Mouse (Mus musculus) left cerebral cortex, adult 11 months (tissue): ENCODE measurements around the gene Ank3.

Source experiments
- DNase-seq: peaks from one replicate; pipeline ENCODE4 v3.0.0; 2022; ENCODE audit warnings: low spot score

Gene Ank3

DNA sequence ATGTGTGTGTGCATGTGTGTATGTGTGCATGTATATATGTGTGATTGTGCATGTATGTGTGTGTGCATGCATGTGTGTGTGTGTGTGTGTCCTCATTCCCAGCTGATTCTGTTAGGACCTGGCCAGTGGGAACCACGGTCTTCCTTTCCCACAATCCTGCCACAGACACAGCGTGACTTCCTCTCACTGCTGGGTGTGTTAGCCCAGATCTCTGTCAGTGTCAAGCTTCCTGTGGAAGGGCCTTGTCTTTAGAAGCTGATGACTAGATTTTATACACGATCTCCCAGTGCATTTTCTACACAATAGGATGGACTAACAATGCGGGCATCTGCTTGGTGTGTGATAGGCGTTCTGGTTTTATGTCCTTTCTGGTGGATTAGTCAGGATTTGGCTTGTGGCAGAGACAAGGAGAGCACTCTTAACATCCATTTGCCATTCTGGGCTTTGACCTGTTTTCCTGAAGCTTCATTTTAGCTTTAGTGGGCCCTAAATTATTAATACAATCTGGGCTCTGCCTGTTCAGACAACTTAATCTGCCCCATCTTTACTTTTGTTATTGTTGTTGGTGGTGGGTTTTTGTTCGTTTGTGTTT lies 322.4 kb downstream of the Ank3 start:
- DNase-seq, result no peak

GRCm38 (mm10) chr10:69724159-69724558 lies 325.6 kb downstream of the Ank3 start:
- DNase-seq, result no peak

GRCm38 (mm10) chr10:69725078-69725477 lies 326.5 kb downstream of the Ank3 start:
- DNase-seq, result no peak

- no peak for DNase-seq
Observed at GRCm38 (mm10) chr10:69726265-69726664, 327.7 kb downstream of the Ank3 start.

DNA sequence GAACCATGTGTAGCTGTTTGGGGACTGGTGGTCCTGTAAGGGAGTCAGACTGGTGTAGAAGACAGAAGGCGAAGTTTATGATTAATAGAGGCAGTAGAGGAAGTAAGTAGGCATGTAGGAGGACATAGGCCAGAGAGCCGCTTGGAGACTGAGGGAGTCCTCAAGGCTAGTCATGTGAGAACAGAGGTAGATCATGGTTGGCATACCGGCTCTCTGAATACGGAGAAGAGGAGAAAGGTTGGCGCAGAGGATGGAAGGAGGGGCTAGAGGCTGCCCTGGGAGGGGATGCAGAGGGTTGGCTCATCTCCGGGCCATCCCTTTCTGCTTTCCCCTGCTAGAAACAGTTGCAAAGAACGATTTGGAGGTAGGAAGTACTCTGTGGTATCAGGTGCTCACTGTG lies 328.2 kb downstream of the Ank3 start:
- DNase-seq, result no peak

DNA sequence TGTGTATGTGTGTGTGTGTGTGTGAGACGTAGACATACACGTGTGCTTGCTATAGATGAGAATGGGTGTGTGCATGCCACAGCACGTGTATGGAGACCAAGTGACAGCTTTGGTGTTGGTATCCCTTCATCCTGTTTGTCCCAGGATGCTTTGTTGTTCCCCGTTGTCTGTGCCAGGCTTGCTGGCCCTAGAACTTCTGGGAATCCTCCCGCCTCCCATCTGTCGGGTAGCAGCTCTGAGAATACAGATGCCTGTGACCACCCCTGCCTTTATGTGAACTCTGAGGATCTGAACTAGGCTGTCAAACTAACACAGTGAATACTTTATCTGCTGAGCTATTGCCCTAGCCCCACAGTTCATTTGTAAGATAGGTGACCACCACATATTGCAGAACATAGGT lies 330.3 kb downstream of the Ank3 start:
- no peak for DNase-seq

DNA sequence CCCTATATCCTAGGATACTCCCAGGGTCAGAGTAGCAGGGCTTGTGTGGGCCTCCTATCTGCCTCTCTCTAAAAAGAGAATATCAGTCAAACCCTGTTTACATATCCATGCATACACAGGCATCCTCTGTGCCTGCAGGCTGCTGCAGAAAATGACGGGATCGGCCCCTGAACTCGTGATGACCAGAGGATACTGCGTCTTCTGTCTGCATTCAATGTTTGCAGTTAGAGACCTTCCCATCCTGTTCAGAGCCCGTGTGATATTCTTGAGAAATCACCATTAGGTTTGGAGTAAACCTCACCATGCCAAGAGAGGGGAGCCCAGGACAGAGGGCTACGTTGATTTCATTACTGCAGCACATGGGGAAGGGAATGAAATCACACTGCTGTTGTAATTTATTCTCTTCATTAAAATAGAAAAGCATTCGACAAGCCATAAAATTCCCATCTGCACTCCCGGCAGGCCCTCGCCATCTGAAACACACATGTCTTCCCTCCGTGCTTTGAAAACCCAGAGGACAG lies 331.8 kb downstream of the Ank3 start:
- no peak for DNase-seq

- no peak for DNase-seq
Observed at GRCm38 (mm10) chr10:69731341-69731740, 332.8 kb downstream of the Ank3 start.

DNA sequence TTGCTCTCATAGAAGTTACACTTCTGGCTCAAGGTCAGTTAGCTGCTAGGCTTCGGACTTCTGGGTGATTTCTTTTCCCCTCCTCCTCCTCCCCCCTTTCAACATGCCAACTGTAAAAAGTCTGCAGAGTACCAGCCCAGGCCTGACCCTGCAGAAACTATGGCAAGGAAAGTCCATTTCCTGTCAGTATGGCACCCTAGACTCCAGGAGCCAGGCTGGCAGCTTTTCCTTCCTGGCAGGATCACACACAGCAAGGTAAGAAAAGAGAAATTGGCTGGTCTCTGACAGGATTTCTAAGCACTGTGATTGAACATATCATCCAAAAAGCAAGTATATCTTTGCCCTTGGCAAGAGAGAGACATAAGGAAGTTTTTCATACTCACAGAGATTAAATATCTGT lies 333.3 kb downstream of the Ank3 start:
- no peak for DNase-seq

GRCm38 (mm10) chr10:69736241-69736640 lies 337.7 kb downstream of the Ank3 start:
- DNase-seq, result no peak

GRCm38 (mm10) chr10:69738741-69739271 lies 340.2 kb downstream of the Ank3 start:
- DNase-seq, result no peak

GRCm38 (mm10) chr10:69742528-69742927 lies 344.0 kb downstream of the Ank3 start:
- DNase-seq, result no peak

- no peak for DNase-seq
Observed at GRCm38 (mm10) chr10:69744181-69744580, 345.6 kb downstream of the Ank3 start.

- DNase-seq, result no peak
Observed at GRCm38 (mm10) chr10:69744871-69745270, 346.3 kb downstream of the Ank3 start.

GRCm38 (mm10) chr10:69746322-69746721 lies 347.7 kb downstream of the Ank3 start:
- no peak for DNase-seq

DNA sequence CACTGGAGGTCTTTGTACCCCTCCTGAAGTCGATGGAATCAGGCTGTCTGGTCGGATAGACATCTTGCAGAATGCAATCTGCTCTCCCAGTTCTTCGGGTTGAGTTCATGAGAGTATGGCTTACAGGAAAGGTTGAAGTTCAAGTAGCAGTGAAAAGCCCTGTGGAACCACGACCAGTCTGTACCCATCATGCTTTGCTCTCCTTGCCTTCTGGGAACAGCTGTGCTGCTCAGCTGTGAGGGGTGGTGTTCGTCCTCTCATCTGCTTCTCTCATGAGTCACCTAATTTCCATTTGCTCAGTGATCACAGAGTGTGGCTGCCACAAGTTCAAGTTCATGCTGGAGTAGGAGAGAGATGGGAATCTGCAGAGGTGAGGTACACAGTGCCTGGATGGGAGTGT lies 348.2 kb downstream of the Ank3 start:
- no peak for DNase-seq

GRCm38 (mm10) chr10:69751416-69751815 lies 352.8 kb downstream of the Ank3 start:
- no peak for DNase-seq

DNA sequence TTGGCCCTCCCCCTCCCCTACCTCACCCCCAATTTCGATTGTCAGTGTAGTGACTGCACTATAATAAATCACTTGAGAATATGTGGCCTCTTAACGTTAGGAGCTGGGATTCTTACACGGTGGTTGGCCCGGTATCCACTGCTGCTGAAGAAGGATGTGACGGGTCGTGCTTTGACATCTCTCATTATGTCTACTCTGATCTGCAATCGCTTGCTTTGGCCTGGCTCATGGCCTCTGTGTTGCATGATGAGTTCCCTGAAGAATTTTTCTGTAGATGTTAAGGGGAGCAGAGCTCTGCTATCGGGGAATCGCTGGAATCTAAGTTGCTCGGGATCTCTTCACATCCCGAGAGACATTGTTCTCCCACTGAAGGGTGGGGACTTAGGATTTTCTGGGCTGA lies 354.9 kb downstream of the Ank3 start:
- no peak for DNase-seq

DNA sequence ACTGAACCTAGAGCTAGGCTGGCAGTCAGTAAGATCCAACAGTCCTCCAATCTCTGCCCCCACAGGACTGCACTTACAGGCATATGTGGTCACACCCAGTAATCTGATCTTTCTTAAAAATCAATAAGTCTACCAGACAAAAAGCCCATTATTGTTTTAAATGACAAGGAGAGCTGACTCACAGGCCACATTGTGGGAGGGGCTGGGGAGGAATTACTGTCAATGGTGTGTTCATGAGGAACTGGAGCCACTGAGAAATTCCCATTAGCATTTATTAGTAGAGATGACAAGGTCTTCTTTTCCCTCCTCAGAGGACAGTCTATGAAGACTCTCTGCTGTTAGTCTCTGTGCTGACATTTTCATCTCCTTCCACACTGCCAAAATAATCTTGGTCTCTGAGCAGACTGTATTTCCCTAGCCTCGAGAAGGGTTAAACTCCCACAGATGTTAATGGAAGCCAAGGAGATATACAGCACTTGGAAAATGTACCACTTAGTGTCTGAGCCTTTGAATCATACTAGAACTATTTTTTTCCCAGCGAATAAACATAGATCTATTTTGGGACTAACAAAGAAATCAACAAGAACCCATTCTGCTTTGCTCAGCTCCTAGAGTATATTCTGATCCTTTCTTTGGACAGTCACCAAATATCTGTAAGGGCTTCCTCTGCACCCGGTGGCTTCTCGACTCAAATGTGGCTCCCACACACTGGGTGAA lies 358.5 kb downstream of the Ank3 start:
- DNase-seq, result no peak

DNA sequence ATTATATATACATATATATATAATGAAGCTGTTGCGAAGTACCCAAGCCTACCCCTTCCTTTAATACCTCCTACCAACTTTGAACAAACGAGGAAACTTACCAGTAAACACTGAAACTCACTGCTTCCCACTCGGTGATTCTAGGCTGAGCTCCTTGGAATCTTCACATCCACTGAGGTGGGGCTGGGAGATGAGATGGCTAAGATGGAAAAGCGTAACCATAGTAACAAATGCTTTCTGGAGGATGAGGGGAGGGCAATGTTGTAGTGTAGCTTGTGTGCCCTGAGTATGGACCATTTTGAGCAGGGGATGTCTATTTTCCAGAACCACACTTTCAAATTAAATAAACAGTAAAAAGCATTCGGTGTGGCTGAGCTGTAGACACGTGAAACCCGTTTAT lies 364.4 kb downstream of the Ank3 start:
- DNase-seq, result no peak

DNA sequence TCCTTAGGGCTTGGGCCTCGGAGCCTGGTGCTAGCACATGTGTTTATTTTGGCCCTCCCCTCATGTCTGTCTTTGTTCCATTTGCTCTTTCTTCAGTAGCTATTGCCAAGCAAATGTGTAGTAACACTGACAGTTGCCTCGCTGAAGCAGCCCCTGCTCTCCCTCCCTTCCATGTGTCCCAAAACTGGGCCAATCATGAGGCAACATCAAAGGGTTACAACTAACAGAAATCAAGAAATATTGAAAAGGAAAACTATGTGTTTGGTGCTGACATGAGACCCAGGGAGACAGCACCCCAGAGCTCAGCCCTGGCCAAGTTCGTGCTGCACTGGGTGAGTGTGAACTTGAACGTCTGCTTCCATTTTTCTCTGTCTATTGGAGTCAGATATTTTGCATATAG lies 365.8 kb downstream of the Ank3 start:
- no peak for DNase-seq

- no peak for DNase-seq
Observed at GRCm38 (mm10) chr10:69777065-69777645, 378.6 kb downstream of the Ank3 start.

- no peak for DNase-seq
Observed at GRCm38 (mm10) chr10:69777736-69778135, 379.2 kb downstream of the Ank3 start.
